Comparison of ENCODE assay signal across 8 mouse cellular contexts in the genomic region with DNA sequence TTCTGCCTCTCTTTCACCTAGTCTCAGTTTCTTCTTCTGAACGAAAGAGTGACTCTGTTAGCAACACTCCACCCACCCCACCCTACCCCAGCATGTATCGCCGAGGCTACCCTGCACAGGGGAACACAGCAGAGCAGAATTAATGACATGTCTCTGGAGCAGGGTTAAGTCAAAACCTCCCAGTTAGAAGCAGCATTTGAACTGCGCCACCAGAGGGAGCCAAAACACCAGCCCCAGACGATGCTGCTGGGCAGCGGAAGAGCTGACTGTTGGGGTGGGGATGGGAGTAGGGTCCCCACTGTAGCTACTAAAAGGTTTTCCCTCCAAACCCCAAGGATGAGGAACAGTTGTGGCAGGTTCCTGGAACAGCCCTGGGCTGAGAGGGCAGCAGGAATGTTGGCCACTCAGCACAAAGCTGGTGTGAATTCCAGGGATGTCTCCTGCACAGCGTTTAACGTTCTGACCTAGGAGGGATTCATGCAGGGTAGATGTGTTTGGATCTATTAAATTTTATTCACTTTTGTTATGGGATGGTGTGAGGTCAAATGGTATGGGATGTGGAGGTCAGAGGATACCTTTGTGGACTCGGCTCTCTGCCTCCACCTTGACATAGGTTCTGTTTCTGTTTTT. TPM values are rescaled to one million over a fixed set of nuclear protein-coding genes. Genes with fewer than 3 reads are reported as not detected.
A peak's percentile ranks its signal among the peaks of the same experiment; 100 is the strongest.
DNase-seq lines count a peak whose midpoint lies in the region; ATAC-seq and TF ChIP-seq lines count a peak whose summit lies in the region.

No protein-coding gene starts in this region.

- ATAC-seq in forebrain, embryonic 16.5 days = peak; percentile 76
- peak; percentile 71 for ATAC-seq in hindbrain, postnatal 0 days
- peak; percentile 49; the same call in 1 of the 2 replicates for ATAC-seq in limb, embryonic 12.5 days (ENCODE audit: insufficient number of reproducible peaks, insufficient read depth, low FRiP score, low TSS enrichment, low read depth)
- ATAC-seq in midbrain, embryonic 13.5 days = peak; percentile 76

- TF ChIP-seq CTCF in hindbrain, postnatal 0 days (IDR thresholded peaks at IDR 0.05; ENCODE audit: low read depth) = peak; percentile 96

- no peaks in the 10 kb centered on the region for H3K9me3 ChIP-seq in forebrain, embryonic 16.5 days (ENCODE audit: control insufficient read depth, low read length)
- H3K9me3 ChIP-seq in hindbrain, postnatal 0 days (ENCODE audit: low read length) = no peaks in the 10 kb centered on the region
- 0 out of 2 replicates have a peak, but pooled peaks cover 5% of the 10 kb centered on the region for H3K9me3 ChIP-seq in limb, embryonic 12.5 days
- H3K9me3 ChIP-seq in midbrain, embryonic 13.5 days = no peaks in the 10 kb centered on the region

- no peaks in the 10 kb centered on the region for H3K27me3 ChIP-seq in forebrain, embryonic 16.5 days (replicated peaks; ENCODE audit: control insufficient read depth, insufficient read depth, low read length)
- no peaks in the 10 kb centered on the region for H3K27me3 ChIP-seq in hindbrain, postnatal 0 days (ENCODE audit: insufficient read depth, low read length)
- H3K27me3 ChIP-seq in limb, embryonic 12.5 days = no peaks in the 10 kb centered on the region
- no peaks in the 10 kb centered on the region for H3K27me3 ChIP-seq in midbrain, embryonic 13.5 days

- 21% methylated on average over 9 of the region's 9 CpGs for WGBS in forebrain, embryonic 16.5 days
- 22% methylated on average over 9 of the region's 9 CpGs for WGBS in hindbrain, postnatal 0 days
- 24% methylated on average over 9 of the region's 9 CpGs for WGBS in limb, embryonic 12.5 days
- 29% methylated on average over 9 of the region's 9 CpGs for WGBS in midbrain, embryonic 13.5 days

- no peak overlapping the region; the same call in 1 of the 2 replicates for H3K9ac ChIP-seq in forebrain, embryonic 16.5 days (replicated peaks; ENCODE audit: low read depth, low read length)
- no peak overlapping the region for H3K9ac ChIP-seq in hindbrain, postnatal 0 days (replicated peaks; ENCODE audit: low read length)
- H3K9ac ChIP-seq in limb, embryonic 12.5 days (replicated peaks) = 0 out of 2 replicates have a peak overlapping the region, but pooled peaks have one; percentile 27
- no peak overlapping the region for H3K9ac ChIP-seq in midbrain, embryonic 13.5 days (replicated peaks)

- H3K36me3 ChIP-seq in forebrain, embryonic 16.5 days (ENCODE audit: control insufficient read depth, insufficient read depth) = no peaks in the 10 kb centered on the region
- H3K36me3 ChIP-seq in hindbrain, postnatal 0 days (ENCODE audit: insufficient read depth, low read length) = no peaks in the 10 kb centered on the region
- H3K36me3 ChIP-seq in limb, embryonic 12.5 days = no peaks in the 10 kb centered on the region
- no peaks in the 10 kb centered on the region for H3K36me3 ChIP-seq in midbrain, embryonic 13.5 days

- no peak overlapping the region for H3K27ac ChIP-seq in forebrain, embryonic 16.5 days (ENCODE audit: low read length)
- H3K27ac ChIP-seq in hindbrain, postnatal 0 days = no peak overlapping the region
- H3K27ac ChIP-seq in limb, embryonic 12.5 days = no peak overlapping the region
- no peak overlapping the region for H3K27ac ChIP-seq in midbrain, embryonic 13.5 days

- peak; percentile 82 to 84 for DNase-seq in left cerebral cortex, adult 18-20 months (ENCODE audit: low spot score in 2 of 2)
- no peak for DNase-seq in left cerebral cortex, adult 11 months (ENCODE audit: low spot score)
- peak; percentile 60 for DNase-seq in cerebellum, adult 11-12 months
- peak; percentile 83 for DNase-seq in hindbrain, postnatal 0 days (ENCODE audit: low spot score)
- peak; percentile 72 to 89 for DNase-seq in spleen, postnatal 4 days (ENCODE audit: low spot score in 2 of 2)

- no peak overlapping the region for H3K4me2 ChIP-seq in forebrain, embryonic 16.5 days (ENCODE audit: low read length)
- H3K4me2 ChIP-seq in hindbrain, postnatal 0 days (ENCODE audit: low read depth, low read length) = no peak overlapping the region
- H3K4me2 ChIP-seq in limb, embryonic 12.5 days = no peak overlapping the region
- H3K4me2 ChIP-seq in midbrain, embryonic 13.5 days (replicated peaks) = no peak overlapping the region

- H3K4me3 ChIP-seq in forebrain, embryonic 16.5 days (replicated peaks; ENCODE audit: low read length) = no peak overlapping the region
- no peak overlapping the region for H3K4me3 ChIP-seq in hindbrain, postnatal 0 days (ENCODE audit: low read length)
- no peak overlapping the region for H3K4me3 ChIP-seq in limb, embryonic 12.5 days (replicated peaks)
- no peak overlapping the region for H3K4me3 ChIP-seq in midbrain, embryonic 13.5 days (replicated peaks)

- H3K4me1 ChIP-seq in forebrain, embryonic 16.5 days (replicated peaks; ENCODE audit: control insufficient read depth, insufficient read depth, low read length) = no peaks in the 10 kb centered on the region
- H3K4me1 ChIP-seq in hindbrain, postnatal 0 days (ENCODE audit: insufficient read depth, low read length) = no peaks in the 10 kb centered on the region
- H3K4me1 ChIP-seq in limb, embryonic 12.5 days (replicated peaks) = 0 out of 2 replicates have a peak, but pooled peaks cover 5% of the 10 kb centered on the region
- H3K4me1 ChIP-seq in midbrain, embryonic 13.5 days (replicated peaks) = no peaks in the 10 kb centered on the region

RNA-seq across cellular contexts. Expression of gene Misp, which starts 14.1 kb away (rescaled TPM):
- total RNA-seq in left cerebral cortex, adult 18-20 months (2021) = under 1 TPM; 0.61 to 0.86 TPM
- polyA plus RNA-seq in forebrain, embryonic 16.5 days (2015; fragmentation: Nextera tagmentation; extraction: Ambion mirVana) = 0.48 and 1.2 TPM in 2 replicates
- total RNA-seq in hindbrain, postnatal 0 days (2014; rRNA removed) = 0.05 and 0.22 TPM in 2 replicates
- polyA plus RNA-seq in hindbrain, postnatal 0 days (2015; fragmentation: Nextera tagmentation; extraction: Ambion mirVana) = 0.33 TPM in 1 of 2 replicates, not detected in the other
- polyA plus RNA-seq in limb, embryonic 12.5 days (2016; fragmentation: Nextera tagmentation; extraction: Ambion mirVana) = 0.28 and 0.67 TPM in 2 replicates
- polyA plus RNA-seq in midbrain, embryonic 13.5 days (2015; fragmentation: Nextera tagmentation; extraction: Ambion mirVana) = 0.36 and 0.85 TPM in 2 replicates

RNA-seq across cellular contexts. Expression of gene Ptbp1, which starts 19.3 kb away (rescaled TPM):
- 10 to 100 TPM; 54.3 to 62.5 TPM for total RNA-seq in left cerebral cortex, adult 18-20 months (2021)
- 98.3 and 107 TPM in 2 replicates for polyA plus RNA-seq in forebrain, embryonic 16.5 days (2015; fragmentation: Nextera tagmentation; extraction: Ambion mirVana)
- total RNA-seq in hindbrain, postnatal 0 days (2014; rRNA removed) = 166 and 173 TPM in 2 replicates
- polyA plus RNA-seq in hindbrain, postnatal 0 days (2015; fragmentation: Nextera tagmentation; extraction: Ambion mirVana) = 58.9 and 65.5 TPM in 2 replicates
- 373 and 403 TPM in 2 replicates for polyA plus RNA-seq in limb, embryonic 12.5 days (2016; fragmentation: Nextera tagmentation; extraction: Ambion mirVana)
- 106 and 116 TPM in 2 replicates for polyA plus RNA-seq in midbrain, embryonic 13.5 days (2015; fragmentation: Nextera tagmentation; extraction: Ambion mirVana)

RNA-seq across cellular contexts. Expression of gene Prtn3, which starts 39.4 kb away (rescaled TPM):
- total RNA-seq in left cerebral cortex, adult 18-20 months (2021) = 1 to 10 TPM; 2.2 to 2.3 TPM
- 12.4 and 15.3 TPM in 2 replicates for polyA plus RNA-seq in forebrain, embryonic 16.5 days (2015; fragmentation: Nextera tagmentation; extraction: Ambion mirVana)
- 9.4 and 20.5 TPM in 2 replicates for total RNA-seq in hindbrain, postnatal 0 days (2014; rRNA removed)
- 11.6 and 11.8 TPM in 2 replicates for polyA plus RNA-seq in hindbrain, postnatal 0 days (2015; fragmentation: Nextera tagmentation; extraction: Ambion mirVana)
- polyA plus RNA-seq in limb, embryonic 12.5 days (2016; fragmentation: Nextera tagmentation; extraction: Ambion mirVana) = 15.1 and 15.3 TPM in 2 replicates
- polyA plus RNA-seq in midbrain, embryonic 13.5 days (2015; fragmentation: Nextera tagmentation; extraction: Ambion mirVana) = 14.9 and 16.9 TPM in 2 replicates

RNA-seq across cellular contexts. Expression of gene Plppr3, which starts 39.5 kb away (rescaled TPM):
- 10 to 100 TPM; 55.6 to 58.0 TPM for total RNA-seq in left cerebral cortex, adult 18-20 months (2021)
- 415 and 495 TPM in 2 replicates for polyA plus RNA-seq in forebrain, embryonic 16.5 days (2015; fragmentation: Nextera tagmentation; extraction: Ambion mirVana)
- 487 and 541 TPM in 2 replicates for total RNA-seq in hindbrain, postnatal 0 days (2014; rRNA removed)
- polyA plus RNA-seq in hindbrain, postnatal 0 days (2015; fragmentation: Nextera tagmentation; extraction: Ambion mirVana) = 268 and 283 TPM in 2 replicates
- polyA plus RNA-seq in limb, embryonic 12.5 days (2016; fragmentation: Nextera tagmentation; extraction: Ambion mirVana) = 157 and 162 TPM in 2 replicates
- polyA plus RNA-seq in midbrain, embryonic 13.5 days (2015; fragmentation: Nextera tagmentation; extraction: Ambion mirVana) = 426 and 432 TPM in 2 replicates

RNA-seq across cellular contexts. Expression of gene Palm, which starts 41.5 kb away (rescaled TPM):
- total RNA-seq in left cerebral cortex, adult 18-20 months (2021) = 100 to 1,000 TPM; 290 to 308 TPM
- 327 and 349 TPM in 2 replicates for polyA plus RNA-seq in forebrain, embryonic 16.5 days (2015; fragmentation: Nextera tagmentation; extraction: Ambion mirVana)
- 156 and 157 TPM in 2 replicates for total RNA-seq in hindbrain, postnatal 0 days (2014; rRNA removed)
- 221 and 242 TPM in 2 replicates for polyA plus RNA-seq in hindbrain, postnatal 0 days (2015; fragmentation: Nextera tagmentation; extraction: Ambion mirVana)
- 121 TPM in 2 replicates for polyA plus RNA-seq in limb, embryonic 12.5 days (2016; fragmentation: Nextera tagmentation; extraction: Ambion mirVana)
- polyA plus RNA-seq in midbrain, embryonic 13.5 days (2015; fragmentation: Nextera tagmentation; extraction: Ambion mirVana) = 246 and 261 TPM in 2 replicates
